Comparison of ENCODE assay signal across 20 mouse cellular contexts in the genomic region with DNA sequence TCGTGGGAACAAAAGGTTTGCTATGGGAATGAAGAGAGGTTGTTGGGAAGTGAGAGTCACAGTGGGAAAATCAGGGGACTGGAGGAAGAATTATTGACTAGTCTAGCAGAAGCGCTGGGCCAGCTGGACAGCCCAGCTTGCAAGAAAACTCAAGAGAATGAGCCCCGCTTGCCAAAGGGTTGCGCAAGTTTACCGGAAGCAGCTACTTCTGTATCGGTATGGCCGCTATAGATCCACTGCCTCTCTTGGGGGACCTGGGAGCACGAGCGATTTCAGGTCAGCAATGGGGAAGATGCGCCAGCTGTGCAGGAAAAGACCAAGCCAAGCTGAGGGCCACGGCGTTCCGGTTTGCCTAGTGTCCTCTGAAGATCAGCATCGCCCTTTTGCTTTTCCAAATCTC. TPM values are rescaled to one million over a fixed set of nuclear protein-coding genes. Genes with fewer than 3 reads are reported as not detected.
A peak's percentile ranks its signal among the peaks of the same experiment; 100 is the strongest.
DNase-seq lines count a peak whose midpoint lies in the region; ATAC-seq lines count a peak whose summit lies in the region.
"Had no signal": no experiment of that assay in that cellular context is flagged by ENCODE, and none has a peak within 500 bp of the region (broad histone marks: within the 10 kb centered on the region; RNA-seq: fewer than 3 reads in every experiment).

No protein-coding gene starts in this region.

- peak; percentile 28 for DNase-seq in adrenal gland, postnatal 10 days
- no peak for DNase-seq in adrenal gland, postnatal 36 days
- DNase-seq in spleen, postnatal 4 days (ENCODE audit: low spot score in 2 of 2) = peak; percentile 22 to 65
- no peak for DNase-seq in spleen, adult 12 weeks (ENCODE audit: low spot score)
- no peak for DNase-seq in urinary bladder, postnatal 14 days (ENCODE audit: low spot score)
- no peak for DNase-seq in cerebellum, adult 11-12 months
- DNase-seq in heart, postnatal 25 days (ENCODE audit: low spot score) = no peak
- DNase-seq: cerebellum, adult 2 months; cerebellum, postnatal 36 days; forebrain, postnatal 0 days; heart, postnatal 10 days; lung, adult 2 months; right cerebral cortex, postnatal 14 days; thymus, adult 2 months had no signal

- intact Hi-C loops in heart, postnatal 25 days (cut with DNase I) = loop anchor here (10.0 kb wide), 1 partner anchor 186 kb away; a partner anchor contains a TSS

- ATAC-seq in megakaryocyte, adult 5-6 weeks (ENCODE audit: poor library complexity, severe bottlenecking) = peak; percentile 73
- ATAC-seq: forebrain, postnatal 0 days; intestine, embryonic 15.5 days; liver, embryonic 12.5 days; midbrain, embryonic 15.5 days had no signal

RNA-seq across cellular contexts. Expression of a gene that starts 8.3 kb away (rescaled TPM):
- total RNA-seq in adrenal gland, postnatal 10 days (2021) = 10 to 100 TPM; 32.1 to 36.0 TPM
- total RNA-seq in adrenal gland, postnatal 36 days (2021) = 10 to 100 TPM; 30.6 to 33.8 TPM
- total RNA-seq in megakaryocyte, adult 5-6 weeks (2015) = 21.6 and 32.1 TPM in 2 replicates
- total RNA-seq in megakaryocyte, adult 5-6 weeks (2017) = 38.3 and 50.1 TPM in 2 replicates
- total RNA-seq in heart, postnatal 25 days (2021) = 10 to 100 TPM; 11.2 to 12.3 TPM

RNA-seq across cellular contexts. Expression of a gene that starts 9.3 kb away (rescaled TPM):
- 1 to 10 TPM; 1.5 TPM for total RNA-seq in adrenal gland, postnatal 10 days (2021)
- total RNA-seq in adrenal gland, postnatal 36 days (2021) = 1 to 10 TPM; 1.1 to 2.5 TPM
- 0.14 and 0.45 TPM in 2 replicates for total RNA-seq in megakaryocyte, adult 5-6 weeks (2015)
- total RNA-seq in megakaryocyte, adult 5-6 weeks (2017) = 0.61 and 10.7 TPM in 2 replicates
- 1 to 10 TPM; 1.7 to 2.6 TPM for total RNA-seq in heart, postnatal 25 days (2021)
- total RNA-seq: forebrain, postnatal 0 days; G1E; layer of hippocampus, postnatal 10 days had no signal

RNA-seq across cellular contexts. Expression of a gene that starts 13.0 kb away (rescaled TPM):
- total RNA-seq in adrenal gland, postnatal 10 days (2021) = 100 to 1,000 TPM; 126 to 154 TPM
- total RNA-seq in adrenal gland, postnatal 36 days (2021) = 10 to 100 TPM; 56.8 to 62.4 TPM
- total RNA-seq in megakaryocyte, adult 5-6 weeks (2015) = not detected in 2 replicates
- total RNA-seq in megakaryocyte, adult 5-6 weeks (2017) = not detected in 2 replicates
- 100 to 1,000 TPM; 689 to 788 TPM for total RNA-seq in heart, postnatal 25 days (2021)

RNA-seq across cellular contexts. Expression of a gene that starts 30.1 kb away (rescaled TPM):
- total RNA-seq in adrenal gland, postnatal 10 days (2021) = under 1 TPM; 0.57 to 0.94 TPM
- 1 to 10 TPM in 1 of 2 experiments, under 1 TPM in 1; 0.43 to 1.2 TPM for total RNA-seq in adrenal gland, postnatal 36 days (2021)
- 27.7 and 36.5 TPM in 2 replicates for total RNA-seq in megakaryocyte, adult 5-6 weeks (2015)
- total RNA-seq in megakaryocyte, adult 5-6 weeks (2017) = 7.3 and 7.4 TPM in 2 replicates
- not detected for total RNA-seq in heart, postnatal 25 days (2021)
- total RNA-seq: layer of hippocampus, postnatal 10 days had no signal

RNA-seq across cellular contexts. Expression of a gene that starts 40.6 kb away (rescaled TPM):
- 10 to 100 TPM; 26.7 to 27.0 TPM for total RNA-seq in adrenal gland, postnatal 10 days (2021)
- total RNA-seq in adrenal gland, postnatal 36 days (2021) = 10 to 100 TPM; 17.5 to 19.6 TPM
- total RNA-seq in megakaryocyte, adult 5-6 weeks (2015) = 310 and 351 TPM in 2 replicates
- total RNA-seq in megakaryocyte, adult 5-6 weeks (2017) = 171 and 196 TPM in 2 replicates
- 10 to 100 TPM; 12.6 to 12.9 TPM for total RNA-seq in heart, postnatal 25 days (2021)

Comparison
In these comparisons a context has a peak if more than half of its experiments do, and no peak if none do; other contexts are left out.
1. DNase-seq: peak in adrenal gland, postnatal 10 days (single experiment) and spleen, postnatal 4 days (2 of 2); none in adrenal gland, postnatal 36 days (0 of 2), spleen, adult 12 weeks (single experiment), urinary bladder, postnatal 14 days (single experiment), cerebellum, adult 11-12 months (single experiment) and heart, postnatal 25 days (single experiment).
2. RNA of a gene that starts 13.0 kb away (total RNA-seq): 689 to 788 TPM in heart, postnatal 25 days, 126 to 154 TPM in adrenal gland, postnatal 10 days and 56.8 to 62.4 TPM in adrenal gland, postnatal 36 days; not detected in megakaryocyte, adult 5-6 weeks; every median in the first group is over 10 times any median in the second.